Mouse (Mus musculus): ENCODE results near the gene Orc5. TPM values are rescaled to one million over a fixed set of nuclear protein-coding genes. Genes with fewer than 3 reads are reported as not detected.
"Not testable (repeated sequence)": the region's sequence is repeated elsewhere in the genome, so short reads cannot be mapped to it uniquely, and the experiment has no call there.

The Orc5 gene
- polyA plus RNA-seq, 1 experiment: 3.4 TPM

GRCm38 (mm10) chr5:22542676-22543075 is 7.6 kb downstream of the Orc5 start:
- 98% methylated on average over 2 of the region's 2 CpGs for WGBS

DNA sequence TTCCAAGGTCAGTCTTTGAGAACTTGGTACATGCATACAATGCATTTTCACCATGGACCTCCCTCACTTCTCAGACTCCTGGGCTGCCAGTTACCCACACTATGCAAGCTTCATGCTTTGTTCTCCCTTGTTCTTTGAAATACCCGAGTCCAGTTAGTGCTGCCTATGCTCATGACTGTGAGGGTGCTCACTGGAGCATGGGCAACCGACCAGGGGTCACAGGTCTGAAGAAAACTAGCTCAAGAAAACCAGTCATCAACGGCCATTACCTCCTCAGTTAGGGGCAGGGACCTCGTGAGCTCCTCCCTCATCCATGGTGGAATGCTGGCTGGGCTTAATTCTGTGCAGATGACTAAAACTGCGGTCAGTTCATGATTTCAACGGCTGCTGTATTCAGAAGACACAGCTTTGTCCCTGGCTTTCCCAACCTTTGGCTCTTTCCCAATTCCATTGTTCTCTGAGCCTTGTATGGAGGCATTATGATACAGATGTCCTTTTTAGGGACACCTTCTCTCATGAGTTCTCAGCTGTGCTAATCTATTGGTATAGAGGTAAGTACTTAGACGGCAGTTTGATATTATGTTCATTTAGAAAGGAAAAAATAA is 11.1 kb downstream of the Orc5 start:
- WGBS: 88% methylated on average over 7 of the region's 7 CpGs
- DNase-seq (ENCODE audit: low read depth, low spot score): no peak

More at GRCm38 (mm10) chr5:22542676-22543075, 7.6 kb downstream of the Orc5 start:
- DNase-seq (ENCODE audit: low read depth, low spot score): no peak

GRCm38 (mm10) chr5:22536695-22537094 is 13.5 kb downstream of the Orc5 start:
- 92% methylated on average over 1 of the region's 1 CpGs for WGBS
- DNase-seq (ENCODE audit: low read depth, low spot score): no peak

GRCm38 (mm10) chr5:22532571-22532970 is 17.7 kb downstream of the Orc5 start:
- DNase-seq (ENCODE audit: low read depth, low spot score): no peak
- 87% methylated on average over 5 of the region's 5 CpGs for WGBS

GRCm38 (mm10) chr5:22522612-22523011 is 27.6 kb downstream of the Orc5 start:
- DNase-seq (ENCODE audit: low read depth, low spot score): no peak
- 78% methylated on average over 4 of the region's 4 CpGs for WGBS

DNA sequence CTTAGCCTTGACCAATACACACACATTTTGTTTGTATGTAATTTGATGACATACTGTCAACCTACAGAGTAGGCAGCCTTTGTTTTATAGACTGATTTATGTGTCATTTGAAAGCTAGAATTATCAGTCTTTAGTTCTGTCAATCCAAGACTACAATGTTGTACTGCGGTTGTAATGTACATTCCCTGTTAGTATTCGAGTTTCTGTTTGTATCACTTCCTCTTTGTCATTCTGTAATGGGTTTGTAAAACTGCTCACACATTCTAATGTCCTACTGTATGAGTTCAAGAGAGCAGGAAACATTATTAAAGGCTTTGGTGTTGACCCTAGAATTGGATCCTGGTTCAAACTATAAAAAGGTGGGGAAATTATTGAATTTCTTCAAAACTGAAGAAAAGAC is 30.5 kb downstream of the Orc5 start:
- no peak for DNase-seq (ENCODE audit: low read depth, low spot score)
- WGBS: 82% methylated on average over 2 of the region's 2 CpGs

DNA sequence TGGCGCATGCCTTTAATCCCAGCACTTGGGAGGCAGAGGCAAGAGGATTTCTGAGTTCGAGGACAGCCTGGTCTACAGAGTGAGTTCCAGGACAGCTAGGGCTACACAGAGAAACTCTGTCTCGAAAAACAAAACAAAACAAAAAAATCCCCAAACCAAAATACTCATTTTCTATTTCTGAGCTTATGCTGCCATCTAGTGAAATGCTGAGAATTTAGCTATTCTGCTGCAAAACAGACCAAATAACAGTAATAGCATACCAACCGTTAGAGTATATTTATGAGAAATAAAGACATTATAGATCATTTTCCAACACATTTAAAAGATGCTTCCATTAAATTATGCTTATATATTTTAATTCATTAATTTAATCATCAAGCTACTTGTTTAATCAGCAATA is 34.5 kb downstream of the Orc5 start:
- DNase-seq (ENCODE audit: low read depth, low spot score): not testable (repeated sequence)
- 80% methylated on average over 4 of the region's 4 CpGs for WGBS

DNA sequence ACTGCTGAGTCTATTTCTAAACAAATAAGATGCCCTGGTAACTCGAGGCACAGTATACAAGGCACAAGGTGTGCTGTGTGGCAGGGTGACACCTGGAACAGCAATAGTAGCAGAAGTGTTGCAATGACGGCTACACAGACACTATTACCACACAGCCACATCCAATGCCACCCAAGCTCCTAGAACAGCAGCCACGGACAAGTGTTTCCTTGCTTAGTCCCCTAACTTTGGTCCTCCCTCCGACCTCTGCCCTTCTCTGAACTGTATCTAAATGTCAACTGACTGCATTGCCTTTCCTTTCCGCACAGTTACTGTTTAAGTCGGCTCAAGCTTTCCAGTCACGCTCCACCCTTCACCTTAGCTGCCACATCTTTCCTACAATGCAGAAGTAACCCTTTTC is 36.0 kb downstream of the Orc5 start:
- DNase-seq (ENCODE audit: low read depth, low spot score): not testable (repeated sequence)
- no CpG with 5 or more reads among the region's 7 CpGs for WGBS

GRCm38 (mm10) chr5:22512579-22512978 is 37.6 kb downstream of the Orc5 start:
- WGBS: no CpG with 5 or more reads among the region's 5 CpGs
- DNase-seq (ENCODE audit: low read depth, low spot score): not testable (repeated sequence)

- no peak for DNase-seq (ENCODE audit: low read depth, low spot score)
- 64% methylated on average over 8 of the region's 8 CpGs for WGBS
These were observed 38.4 kb downstream of the Orc5 start for GRCm38 (mm10) chr5:22511824-22512223.

GRCm38 (mm10) chr5:22508560-22508959 is 41.7 kb downstream of the Orc5 start:
- WGBS: 91% methylated on average over 5 of the region's 5 CpGs
- DNase-seq (ENCODE audit: low read depth, low spot score): no peak

GRCm38 (mm10) chr5:22499437-22499836 is 50.8 kb downstream of the Orc5 start:
- WGBS: 93% methylated on average over 5 of the region's 5 CpGs
- DNase-seq (ENCODE audit: low read depth, low spot score): no peak

DNA sequence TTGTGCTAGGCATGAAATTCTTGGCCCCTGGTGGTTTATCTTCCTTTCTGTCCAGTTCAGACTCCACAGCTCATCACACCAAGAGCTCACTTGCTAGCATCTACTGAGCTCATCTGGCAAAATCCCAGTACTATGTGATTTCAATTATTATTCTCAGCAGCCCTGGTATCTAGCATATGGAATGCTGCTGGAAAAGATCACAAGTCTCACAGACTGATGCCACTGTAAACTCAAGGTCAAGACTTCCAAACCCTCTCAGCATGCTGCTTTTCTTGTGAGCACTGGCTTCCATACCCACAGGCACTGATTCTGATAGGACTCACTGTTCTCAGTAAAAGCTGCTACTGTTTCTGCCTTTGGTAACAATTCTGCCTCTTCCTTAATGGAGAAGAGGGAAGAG is 59.1 kb downstream of the Orc5 start:
- no peak for DNase-seq (ENCODE audit: low read depth, low spot score)

GRCm38 (mm10) chr5:22489091-22489490 is 61.1 kb downstream of the Orc5 start:
- peak; percentile 4 for DNase-seq (ENCODE audit: low read depth, low spot score)
- 79% methylated on average over 4 of the region's 4 CpGs for WGBS

DNA sequence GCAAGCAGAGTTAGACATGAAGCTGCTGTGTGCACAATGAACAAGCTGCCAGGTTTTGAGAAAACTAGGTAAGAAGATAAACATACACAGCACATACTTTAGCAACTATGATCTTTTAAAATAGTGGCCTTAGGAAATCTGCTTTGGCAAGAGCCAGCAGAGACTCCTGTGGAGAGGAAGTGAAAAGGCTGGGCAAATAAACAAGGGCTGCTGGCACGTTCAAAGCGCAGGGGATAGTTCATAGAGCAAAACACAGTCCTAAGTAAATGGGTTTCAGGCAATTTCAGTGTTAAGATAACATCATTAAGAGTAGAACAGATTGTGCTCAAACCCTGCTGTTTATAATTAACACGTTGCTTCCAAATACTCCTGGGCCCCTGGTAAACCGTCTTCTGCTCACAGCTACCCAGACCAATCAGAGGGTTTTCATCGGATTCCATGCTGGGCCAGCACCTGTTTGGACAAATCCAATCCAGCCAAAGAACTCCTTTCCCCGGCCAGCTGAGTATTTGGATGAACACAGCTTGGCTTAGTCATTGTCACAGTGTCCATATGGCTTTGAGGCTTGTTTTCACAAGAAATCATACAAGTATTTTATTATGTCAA is 63.5 kb downstream of the Orc5 start:
- no peak for DNase-seq (ENCODE audit: low read depth, low spot score)
- 67% methylated on average over 6 of the region's 6 CpGs for WGBS

- no peak for DNase-seq (ENCODE audit: low read depth, low spot score)
- WGBS: 79% methylated on average over 1 of the region's 1 CpGs
These were observed 64.5 kb downstream of the Orc5 start for GRCm38 (mm10) chr5:22485764-22486163.

GRCm38 (mm10) chr5:22482567-22482966 is 67.7 kb downstream of the Orc5 start:
- 92% methylated on average over 5 of the region's 5 CpGs for WGBS
- no peak for DNase-seq (ENCODE audit: low read depth, low spot score)

GRCm38 (mm10) chr5:22472445-22472844 is 77.8 kb downstream of the Orc5 start:
- DNase-seq (ENCODE audit: low read depth, low spot score): not testable (repeated sequence)
- 96% methylated on average over 7 of the region's 11 CpGs for WGBS

DNA sequence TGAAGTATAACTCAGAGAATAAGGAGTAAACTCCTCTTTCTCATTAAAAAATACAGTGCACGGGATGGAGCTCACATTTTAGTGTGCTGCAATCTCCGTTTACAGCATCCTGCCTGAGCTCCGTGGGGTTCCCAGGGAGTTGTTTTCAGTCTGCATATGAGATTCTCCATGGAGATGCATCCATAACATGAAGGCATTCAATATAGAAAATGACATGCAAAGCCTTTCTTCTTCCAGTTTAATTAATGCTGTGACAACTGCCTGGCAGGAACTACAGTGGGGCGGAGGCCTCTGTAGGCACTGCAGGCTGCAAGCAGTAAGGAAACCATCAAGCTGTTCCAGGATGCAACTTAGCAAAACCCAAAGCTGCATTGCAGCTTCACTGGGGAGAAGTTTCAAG is 79.0 kb downstream of the Orc5 start:
- WGBS: 84% methylated on average over 4 of the region's 4 CpGs
- no peak for DNase-seq (ENCODE audit: low read depth, low spot score)

DNA sequence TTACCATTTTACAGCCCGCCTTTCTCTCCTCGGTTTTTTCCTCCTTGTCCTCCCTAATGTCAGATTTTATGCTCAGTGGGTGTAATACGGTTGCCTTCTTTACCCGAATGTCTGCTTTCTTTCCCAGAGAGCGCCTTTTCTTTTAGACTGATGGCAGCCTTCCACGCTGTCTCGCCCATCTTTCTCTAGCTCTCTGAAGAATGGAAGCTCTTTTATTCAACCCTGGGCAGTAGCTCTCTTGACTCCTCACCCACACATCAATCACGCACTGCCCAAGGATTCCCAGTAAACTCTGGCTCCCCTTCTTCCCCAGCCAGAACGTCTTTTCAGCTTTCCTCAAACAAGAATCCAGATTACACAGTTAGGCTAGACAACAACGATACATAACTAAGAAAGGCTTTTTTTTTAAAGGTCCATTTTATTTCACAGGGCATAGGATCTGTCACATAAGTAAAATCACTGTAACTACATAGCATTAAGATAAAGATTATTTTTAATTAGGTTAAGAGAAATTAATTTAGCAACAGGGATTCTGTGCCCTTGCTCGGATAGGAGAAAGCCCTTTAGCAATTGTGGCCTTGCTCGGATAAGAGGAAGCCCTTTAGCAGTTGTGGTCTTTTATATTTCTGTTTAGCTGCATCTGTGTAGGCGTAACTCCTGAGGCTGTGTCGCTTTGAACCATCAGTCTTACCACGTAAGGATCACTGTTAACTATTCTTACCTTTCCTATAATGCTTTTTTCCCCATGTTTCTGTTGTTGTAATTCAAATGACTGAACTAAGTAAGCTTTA is 97.2 kb downstream of the Orc5 start:
- DNase-seq (ENCODE audit: low read depth, low spot score): no peak
- WGBS: 85% methylated on average over 15 of the region's 15 CpGs

- WGBS: 84% methylated on average over 9 of the region's 9 CpGs
These were observed 97.8 kb downstream of the Orc5 start for GRCm38 (mm10) chr5:22452452-22452851.

More at GRCm38 (mm10) chr5:22452452-22452851, 97.8 kb downstream of the Orc5 start:
- no peak for DNase-seq (ENCODE audit: low read depth, low spot score)
